Mouse (Mus musculus) liver, embryonic 16.5 days (tissue): ENCODE data around the gene Dyx1c1. TPM values are rescaled to one million over a fixed set of nuclear protein-coding genes. Genes with fewer than 3 reads are reported as not detected.

Experiments used
- ATAC-seq: fragments of 200-750 bp; cut with Nextera tagmentation; 2 replicates; pipeline ENCODE4 v1.8.0; 2017; ENCODE audit warnings: low read depth, mild to moderate bottlenecking, moderate number of reproducible peaks, moderate library complexity
- H3K27ac ChIP-seq: fragments of 300-500 bp; sonication (generic); 2 replicates; pipeline ENCODE4 v1.5.1; 2014; ENCODE audit warnings: mild to moderate bottlenecking, low read length
- H3K27me3 ChIP-seq: fragments of 300-500 bp; sonication (generic); 2 replicates; pipeline ENCODE4 v1.6.1; 2014; ENCODE audit warnings: low read depth, low read length, mixed read lengths; ENCODE audit not compliant: control insufficient read depth, insufficient read depth
- H3K36me3 ChIP-seq: fragments of 300-500 bp; sonication (generic); 2 replicates; pipeline ENCODE4 v1.6.1; 2014; ENCODE audit warnings: mild to moderate bottlenecking; ENCODE audit not compliant: control insufficient read depth, insufficient read depth
- H3K4me1 ChIP-seq: fragments of 300-500 bp; sonication (generic); 2 replicates; pipeline ENCODE4 v1.6.1; 2014; ENCODE audit warnings: low read depth, low read length, mixed read lengths; ENCODE audit not compliant: control insufficient read depth
- H3K4me2 ChIP-seq: fragments of 300-500 bp; sonication (generic); 2 replicates; pipeline ENCODE4 v1.6.1; 2014; ENCODE audit warnings: low read depth, low read length, mixed read lengths
- H3K4me3 ChIP-seq: fragments of 300-500 bp; sonication (generic); 2 replicates; pipeline ENCODE4 v1.5.1; 2014; ENCODE audit warnings: low read depth, mild to moderate bottlenecking, low read length
- H3K9ac ChIP-seq: fragments of 300-500 bp; sonication (generic); 2 replicates; pipeline ENCODE4 v1.6.1; 2014; ENCODE audit warnings: low read depth, low read length
- H3K9me3 ChIP-seq: fragments of 300-500 bp; sonication (generic); replicated peaks from 2 replicates; pipeline ENCODE4 v1.6.1; 2016; ENCODE audit warnings: low read length; ENCODE audit not compliant: control insufficient read depth
- WGBS: fragments of 180-500 bp; shearing (Covaris S2); extraction: QIAGEN DNeasy Blood & Tissue Kit; methylation state at CpG from one replicate; pipeline ENCODE4 v1.1.7; 2014; ENCODE audit not compliant: insufficient replicate concordance; 5-methylcytosine and 5-hydroxymethylcytosine counted together
- polyA plus RNA-seq: library from polyadenylated mRNA; unstranded; fragments of >200 nt; fragmentation: Nextera tagmentation; extraction: Ambion mirVana; gene quantifications from 2 replicates; pipeline ENCODE4 v1.2.1, GENCODE M21; 2015

Dyx1c1 gene
- polyA plus RNA-seq, 1 experiment from 2014 or later: 0.05 TPM

- H3K4me3 ChIP-seq: no peak overlapping the region
- H3K9me3 ChIP-seq: no peaks in the 10 kb centered on the region
- no peaks in the 10 kb centered on the region for H3K36me3 ChIP-seq
- 17% methylated on average over 11 of the region's 11 CpGs for WGBS
- no peak overlapping the region; the same call in 1 of the 2 replicates for H3K27ac ChIP-seq
- H3K4me1 ChIP-seq: no peaks in the 10 kb centered on the region
- ATAC-seq: peak; percentile 48; the same call in 1 of the 2 replicates
- no peak overlapping the region for H3K9ac ChIP-seq
- H3K27me3 ChIP-seq: no peaks in the 10 kb centered on the region
- peak overlapping the region; percentile 28; the same call in 1 of the 2 replicates for H3K4me2 ChIP-seq
Observed at GRCm38 (mm10) chr9:72968349-72969061, 9.9 kb downstream of the Dyx1c1 start.

GRCm38 (mm10) chr9:72969874-72970273, 11.3 kb downstream of the Dyx1c1 start:
- no peaks in the 10 kb centered on the region for H3K36me3 ChIP-seq
- no peaks in the 10 kb centered on the region for H3K4me1 ChIP-seq
- WGBS: 51% methylated on average over 7 of the region's 7 CpGs
- H3K27ac ChIP-seq: no peak overlapping the region
- H3K9me3 ChIP-seq: no peaks in the 10 kb centered on the region
- no peak for ATAC-seq
- no peak overlapping the region for H3K4me2 ChIP-seq
- H3K4me3 ChIP-seq: no peak overlapping the region
- no peak overlapping the region for H3K9ac ChIP-seq
- H3K27me3 ChIP-seq: no peaks in the 10 kb centered on the region

- no peaks in the 10 kb centered on the region for H3K4me1 ChIP-seq
- H3K4me3 ChIP-seq: no peak overlapping the region
- no peak for ATAC-seq
- no peaks in the 10 kb centered on the region for H3K27me3 ChIP-seq
- no peak overlapping the region for H3K4me2 ChIP-seq
- no peak overlapping the region for H3K27ac ChIP-seq
- H3K9ac ChIP-seq: no peak overlapping the region
- H3K36me3 ChIP-seq: no peaks in the 10 kb centered on the region
- no peaks in the 10 kb centered on the region for H3K9me3 ChIP-seq
- 72% methylated on average over 5 of the region's 5 CpGs for WGBS
Observed at GRCm38 (mm10) chr9:72972435-72972834, 13.8 kb downstream of the Dyx1c1 start.

- Histone ChIP-seq H3K4me1 (no peaks in the 10 kb centered on the region), H3K9me3 (no peaks in the 10 kb centered on the region), H3K4me2 (no peak overlapping the region), H3K9ac (no peak overlapping the region), H3K27ac (no peak overlapping the region), H3K36me3 (no peaks in the 10 kb centered on the region), H3K4me3 (no peak overlapping the region), H3K27me3 (no peaks in the 10 kb centered on the region)
- ATAC-seq: no peak
Observed at GRCm38 (mm10) chr9:72972984-72973383, 14.4 kb downstream of the Dyx1c1 start.

- Histone ChIP-seq H3K27me3 (no peaks in the 10 kb centered on the region), H3K27ac (no peak overlapping the region), H3K36me3 (no peaks in the 10 kb centered on the region), H3K4me2 (no peak overlapping the region), H3K9me3 (no peaks in the 10 kb centered on the region), H3K4me3 (no peak overlapping the region), H3K4me1 (no peaks in the 10 kb centered on the region), H3K9ac (no peak overlapping the region)
- ATAC-seq: no peak
- 60% methylated on average over 5 of the region's 5 CpGs for WGBS
Observed at GRCm38 (mm10) chr9:72974734-72975133, 16.1 kb downstream of the Dyx1c1 start.

- Histone ChIP-seq H3K4me2 (no peak overlapping the region), H3K27me3 (no peaks in the 10 kb centered on the region)
- 65% methylated on average over 1 of the region's 1 CpGs for WGBS
Observed at GRCm38 (mm10) chr9:72975242-72975641, 16.7 kb downstream of the Dyx1c1 start.

GRCm38 (mm10) chr9:72983066-72983465, 24.5 kb downstream of the Dyx1c1 start:
- Histone ChIP-seq H3K27ac (no peak overlapping the region), H3K4me2 (no peak overlapping the region), H3K4me1 (peaks cover 16% of the 10 kb centered on the region), H3K4me3 (no peak overlapping the region), H3K9me3 (no peaks in the 10 kb centered on the region), H3K27me3 (no peaks in the 10 kb centered on the region), H3K9ac (no peak overlapping the region), H3K36me3 (no peaks in the 10 kb centered on the region)
- no peak for ATAC-seq
- 46% methylated on average over 2 of the region's 2 CpGs for WGBS

More at GRCm38 (mm10) chr9:72975242-72975641, 16.7 kb downstream of the Dyx1c1 start:
- no peak overlapping the region for H3K4me3 ChIP-seq
- H3K27ac ChIP-seq: no peak overlapping the region
- ATAC-seq: no peak
- no peaks in the 10 kb centered on the region for H3K4me1 ChIP-seq
- H3K9me3 ChIP-seq: no peaks in the 10 kb centered on the region
- no peaks in the 10 kb centered on the region for H3K36me3 ChIP-seq
- no peak overlapping the region for H3K9ac ChIP-seq

- ATAC-seq: peak; percentile 99
- Histone ChIP-seq H3K4me3 (peak within 1 kb of the TSS; percentile 91), H3K36me3 (no peaks in the 10 kb centered on the region), H3K4me2 (peak within 1 kb of the TSS; percentile 97), H3K27me3 (no peaks in the 10 kb centered on the region), H3K27ac (peak within 1 kb of the TSS; percentile 87), H3K4me1 (peaks cover 16% of the 10 kb centered on the region), H3K9me3 (no peaks in the 10 kb centered on the region), H3K9ac (peak within 1 kb of the TSS; percentile 85)
- WGBS: under 1% methylated on average over 88 of the region's 88 CpGs
Observed at GRCm38 (mm10) chr9:72985250-72986220, 26.9 kb downstream of the Dyx1c1 start, which contains the start of the genes Ccpg1os and Ccpg1. Ccpg1os (minus strand) TSS chr9:72985382. Ccpg1 (plus strand) TSS chr9:72985429.

GRCm38 (mm10) chr9:72987703-72988102, 29.1 kb downstream of the Dyx1c1 start:
- WGBS: 44% methylated on average over 3 of the region's 3 CpGs
- no peaks in the 10 kb centered on the region for H3K27me3 ChIP-seq
- ATAC-seq: no peak
- H3K4me3 ChIP-seq: no peak overlapping the region
- H3K4me2 ChIP-seq: no peak overlapping the region
- no peak overlapping the region for H3K9ac ChIP-seq
- peaks cover 19% of the 10 kb centered on the region for H3K4me1 ChIP-seq
- no peaks in the 10 kb centered on the region for H3K9me3 ChIP-seq
- no peak overlapping the region for H3K27ac ChIP-seq
- H3K36me3 ChIP-seq: no peaks in the 10 kb centered on the region
